7 mouse cellular contexts compared by ENCODE assay signal in genomic region chr3:90081365-90082240, GRCm38 (mm10). TPM values are rescaled to one million over a fixed set of nuclear protein-coding genes. Genes with fewer than 3 reads are reported as not detected.
DNase-seq lines count a peak whose midpoint lies in the region; ATAC-seq and TF ChIP-seq lines count a peak whose summit lies in the region.

No protein-coding gene starts in this region.

- H3K27ac ChIP-seq in ES-Bruce4 (ENCODE audit: insufficient read depth, low read length): peak overlapping the region; percentile 51
- H3K27ac ChIP-seq in brown adipose tissue, adult 24 weeks (replicated peaks; ENCODE audit: low read depth, low read length): peak overlapping the region; percentile 81
- no peak overlapping the region for H3K27ac ChIP-seq in hindbrain, embryonic 12.5 days
- peak overlapping the region; percentile 96 for H3K27ac ChIP-seq in liver, embryonic 15.5 days (replicated peaks)

- H3K9me3 ChIP-seq in ES-Bruce4 (replicated peaks; ENCODE audit: control insufficient read depth, insufficient read depth, low read length, poor library complexity, severe bottlenecking): no peaks in the 10 kb centered on the region
- no peaks in the 10 kb centered on the region for H3K9me3 ChIP-seq in hindbrain, embryonic 12.5 days (replicated peaks)
- no peaks in the 10 kb centered on the region for H3K9me3 ChIP-seq in liver, embryonic 15.5 days (replicated peaks)

- peak overlapping the region; percentile 50 for H3K4me3 ChIP-seq in ES-Bruce4 (ENCODE audit: low read depth, low read length)
- H3K4me3 ChIP-seq in brown adipose tissue, adult 24 weeks (ENCODE audit: insufficient read depth, low read depth, low read length): peak overlapping the region; percentile 48
- H3K4me3 ChIP-seq in hindbrain, embryonic 12.5 days: peak overlapping the region; percentile 88
- H3K4me3 ChIP-seq in liver, embryonic 15.5 days (replicated peaks): peak overlapping the region; percentile 78

- 83% methylated on average over 5 of the region's 5 CpGs for WGBS in hindbrain, embryonic 12.5 days
- WGBS in liver, embryonic 15.5 days (ENCODE audit: insufficient replicate concordance): 28% methylated on average over 5 of the region's 5 CpGs

- H3K9ac ChIP-seq in ES-Bruce4 (ENCODE audit: low read depth, poor library complexity, severe bottlenecking): peak overlapping the region; percentile 92
- H3K9ac ChIP-seq in hindbrain, embryonic 12.5 days: 0 out of 2 replicates have a peak overlapping the region, but pooled peaks have one; percentile 18
- no peak overlapping the region for H3K9ac ChIP-seq in liver, embryonic 15.5 days

- intact Hi-C loops in left cerebral cortex, postnatal 10 days (cut with DNase I): no loop called here

- ATAC-seq in hindbrain, embryonic 12.5 days (ENCODE audit: low FRiP score): no peak
- ATAC-seq in liver, embryonic 15.5 days (ENCODE audit: insufficient read depth): no peak
- peak; percentile 40 for ATAC-seq in neutrophil, adult 5-6 weeks (ENCODE audit: extremely low read depth, insufficient number of reproducible peaks, low FRiP score, poor library complexity, severe bottlenecking)

- peak overlapping the region; percentile 89 for H3K4me2 ChIP-seq in hindbrain, embryonic 12.5 days (replicated peaks)
- peak overlapping the region; percentile 89 for H3K4me2 ChIP-seq in liver, embryonic 15.5 days

- TF ChIP-seq POLR2A in ES-Bruce4 (IDR thresholded peaks at IDR 0.05; ENCODE audit: insufficient read depth, low read length): no peak

- peaks cover 4% of the 10 kb centered on the region for H3K4me1 ChIP-seq in ES-Bruce4 (ENCODE audit: control insufficient read depth, insufficient read depth, low read length)
- H3K4me1 ChIP-seq in brown adipose tissue, adult 24 weeks (ENCODE audit: control insufficient read depth, insufficient read depth, insufficient read length, low read length): peaks cover 26% of the 10 kb centered on the region
- H3K4me1 ChIP-seq in hindbrain, embryonic 12.5 days: peaks cover 57% of the 10 kb centered on the region
- H3K4me1 ChIP-seq in liver, embryonic 15.5 days (replicated peaks): peaks cover 89% of the 10 kb centered on the region

- no peak for TF ChIP-seq EP300 in ES-Bruce4 (IDR thresholded peaks at IDR 0.05; ENCODE audit: insufficient read depth, low read depth, low read length)

- no peak for DNase-seq in frontal cortex, postnatal 10 days (ENCODE audit: low spot score in 2 of 2)
- no peak for DNase-seq in left cerebral cortex, postnatal 10 days (ENCODE audit: extremely low spot score in 1 of 2, low spot score in 2 of 2)

- TF ChIP-seq CTCF in ES-Bruce4 (IDR thresholded peaks at IDR 0.05; ENCODE audit: low read depth, low read length): no peak

- no peaks in the 10 kb centered on the region for H3K27me3 ChIP-seq in ES-Bruce4 (ENCODE audit: control insufficient read depth, insufficient read depth, low read length, poor library complexity, severe bottlenecking)
- no peaks in the 10 kb centered on the region for H3K27me3 ChIP-seq in hindbrain, embryonic 12.5 days
- peaks cover 4% of the 10 kb centered on the region; the same call in 1 of the 2 replicates for H3K27me3 ChIP-seq in liver, embryonic 15.5 days

- H3K36me3 ChIP-seq in ES-Bruce4 (ENCODE audit: control insufficient read depth, insufficient read depth, low read length, poor library complexity, severe bottlenecking): peaks cover 3% of the 10 kb centered on the region; the same call in 1 of the 2 replicates
- peaks cover 3% of the 10 kb centered on the region for H3K36me3 ChIP-seq in hindbrain, embryonic 12.5 days
- H3K36me3 ChIP-seq in liver, embryonic 15.5 days (replicated peaks): peaks cover 9% of the 10 kb centered on the region

RNA-seq across cellular contexts. Expression of gene Tpm3, which starts 9.2 kb away (rescaled TPM):
- 286 and 305 TPM in 2 replicates for polyA plus RNA-seq in ES-Bruce4 (2011; ENCODE audit: insufficient read depth, insufficient read length, low read depth, missing spikeins)
- 96.4 and 103 TPM in 2 replicates for polyA plus RNA-seq in brown adipose tissue, adult 24 weeks (2012; ENCODE audit: insufficient read depth, insufficient read length, missing spikeins)
- polyA plus RNA-seq in hindbrain, embryonic 12.5 days (2016; fragmentation: Nextera tagmentation; extraction: Ambion mirVana): 510 and 525 TPM in 2 replicates
- polyA plus RNA-seq in liver, embryonic 15.5 days (2015; fragmentation: Nextera tagmentation; extraction: Ambion mirVana): 185 and 190 TPM in 2 replicates
- 950 and 1,052 TPM in 2 replicates for total RNA-seq in neutrophil, adult 5-6 weeks (2017)
- total RNA-seq in left cerebral cortex, postnatal 10 days (2021): 100 to 1,000 TPM; 259 to 260 TPM

RNA-seq across cellular contexts. Expression of gene Nup210l, which starts 22.3 kb away (rescaled TPM):
- 0.73 and 0.81 TPM in 2 replicates for polyA plus RNA-seq in ES-Bruce4 (2011; ENCODE audit: insufficient read depth, insufficient read length, low read depth, missing spikeins)
- 0.20 TPM in 1 of 2 replicates, not detected in the other for polyA plus RNA-seq in brown adipose tissue, adult 24 weeks (2012; ENCODE audit: insufficient read depth, insufficient read length, missing spikeins)
- polyA plus RNA-seq in hindbrain, embryonic 12.5 days (2016; fragmentation: Nextera tagmentation; extraction: Ambion mirVana): 0.51 and 0.75 TPM in 2 replicates
- polyA plus RNA-seq in liver, embryonic 15.5 days (2015; fragmentation: Nextera tagmentation; extraction: Ambion mirVana): 0.05 and 0.08 TPM in 2 replicates
- total RNA-seq in neutrophil, adult 5-6 weeks (2017): 2.2 and 2.7 TPM in 2 replicates
- total RNA-seq in left cerebral cortex, postnatal 10 days (2021): under 1 TPM; 0.56 to 0.59 TPM

RNA-seq across cellular contexts. Expression of gene Ubap2l, which starts 29.2 kb away (rescaled TPM):
- polyA plus RNA-seq in ES-Bruce4 (2011; ENCODE audit: insufficient read depth, insufficient read length, low read depth, missing spikeins): 414 and 432 TPM in 2 replicates
- 43.1 and 61.4 TPM in 2 replicates for polyA plus RNA-seq in brown adipose tissue, adult 24 weeks (2012; ENCODE audit: insufficient read depth, insufficient read length, missing spikeins)
- 201 and 227 TPM in 2 replicates for polyA plus RNA-seq in hindbrain, embryonic 12.5 days (2016; fragmentation: Nextera tagmentation; extraction: Ambion mirVana)
- polyA plus RNA-seq in liver, embryonic 15.5 days (2015; fragmentation: Nextera tagmentation; extraction: Ambion mirVana): 54.0 and 61.5 TPM in 2 replicates
- 186 and 235 TPM in 2 replicates for total RNA-seq in neutrophil, adult 5-6 weeks (2017)
- total RNA-seq in left cerebral cortex, postnatal 10 days (2021): 100 to 1,000 TPM; 189 to 202 TPM

RNA-seq across cellular contexts. Expression of gene 4933434E20Rik, which starts 30.2 kb away (rescaled TPM):
- 67.1 and 67.6 TPM in 2 replicates for polyA plus RNA-seq in ES-Bruce4 (2011; ENCODE audit: insufficient read depth, insufficient read length, low read depth, missing spikeins)
- polyA plus RNA-seq in brown adipose tissue, adult 24 weeks (2012; ENCODE audit: insufficient read depth, insufficient read length, missing spikeins): 62.5 and 63.0 TPM in 2 replicates
- polyA plus RNA-seq in hindbrain, embryonic 12.5 days (2016; fragmentation: Nextera tagmentation; extraction: Ambion mirVana): 187 and 198 TPM in 2 replicates
- 71.4 and 75.6 TPM in 2 replicates for polyA plus RNA-seq in liver, embryonic 15.5 days (2015; fragmentation: Nextera tagmentation; extraction: Ambion mirVana)
- total RNA-seq in neutrophil, adult 5-6 weeks (2017): 95.8 and 104 TPM in 2 replicates
- total RNA-seq in left cerebral cortex, postnatal 10 days (2021): 10 to 100 TPM; 76.1 to 76.6 TPM
